Mouse (Mus musculus) midbrain, embryonic 11.5 days (tissue): Measurements from ENCODE around the gene Trim26. TPM values are rescaled to one million over a fixed set of nuclear protein-coding genes. Genes with fewer than 3 reads are reported as not detected.
"Not testable (repeated sequence)": the region's sequence is repeated elsewhere in the genome, so short reads cannot be mapped to it uniquely, and the experiment has no call there.

Experiments used
- ATAC-seq: fragments of 200-750 bp; cut with Nextera tagmentation; 2 replicates; pipeline ENCODE4 v1.8.0; 2017; ENCODE audit warnings: moderate TSS enrichment, moderate library complexity; ENCODE audit not compliant: low FRiP score
- DNase-seq: peaks from one replicate; pipeline ENCODE4 v3.0.0; 2015; ENCODE audit warnings: low spot score; ENCODE audit errors: missing footprints
- H3K27ac ChIP-seq: fragments of 300-500 bp; sonication (generic); 2 replicates; pipeline ENCODE4 v1.5.1; 2014; ENCODE audit warnings: low read depth, low read length
- H3K27me3 ChIP-seq: fragments of 300-500 bp; sonication (generic); 2 replicates; pipeline ENCODE4 v1.6.1; 2014; ENCODE audit warnings: mild to moderate bottlenecking, low read length, moderate library complexity, mixed read lengths; ENCODE audit not compliant: control insufficient read depth, insufficient read depth
- H3K36me3 ChIP-seq: fragments of 300-500 bp; sonication (generic); 2 replicates; pipeline ENCODE4 v1.6.1; 2014; ENCODE audit warnings: mild to moderate bottlenecking, low read length, moderate library complexity, mixed read lengths; ENCODE audit not compliant: control insufficient read depth, insufficient read depth
- H3K4me1 ChIP-seq: fragments of 300-500 bp; sonication (generic); 2 replicates; pipeline ENCODE4 v1.6.1; 2014; ENCODE audit warnings: low read length; ENCODE audit not compliant: control insufficient read depth, insufficient read depth
- H3K4me2 ChIP-seq: fragments of 300-500 bp; sonication (generic); 2 replicates; pipeline ENCODE4 v1.6.1; 2014; ENCODE audit warnings: mild to moderate bottlenecking, moderate library complexity
- H3K4me3 ChIP-seq: fragments of 300-500 bp; sonication (generic); 2 replicates; pipeline ENCODE4 v1.5.1; 2014; ENCODE audit warnings: low read depth, low read length
- H3K9ac ChIP-seq: fragments of 300-500 bp; sonication (generic); 2 replicates; pipeline ENCODE4 v1.6.1; 2014; ENCODE audit warnings: low read length
- H3K9me3 ChIP-seq: fragments of 300-500 bp; sonication (generic); 2 replicates; pipeline ENCODE4 v1.6.1; 2016; ENCODE audit warnings: low read length; ENCODE audit not compliant: control insufficient read depth
- WGBS: fragments of 180-500 bp; shearing (Covaris S2); extraction: QIAGEN DNeasy Blood & Tissue Kit; methylation state at CpG from one replicate; pipeline ENCODE4 v1.1.7; 2014; 5-methylcytosine and 5-hydroxymethylcytosine counted together
- polyA plus RNA-seq: library from polyadenylated mRNA; unstranded; fragments of >200 nt; fragmentation: Nextera tagmentation; extraction: Ambion mirVana; gene quantifications from 2 replicates; pipeline ENCODE4 v1.2.1, GENCODE M21; 2014

Gene Trim26
- polyA plus RNA-seq, 1 experiment from 2014 or later = 32.4 TPM

DNA sequence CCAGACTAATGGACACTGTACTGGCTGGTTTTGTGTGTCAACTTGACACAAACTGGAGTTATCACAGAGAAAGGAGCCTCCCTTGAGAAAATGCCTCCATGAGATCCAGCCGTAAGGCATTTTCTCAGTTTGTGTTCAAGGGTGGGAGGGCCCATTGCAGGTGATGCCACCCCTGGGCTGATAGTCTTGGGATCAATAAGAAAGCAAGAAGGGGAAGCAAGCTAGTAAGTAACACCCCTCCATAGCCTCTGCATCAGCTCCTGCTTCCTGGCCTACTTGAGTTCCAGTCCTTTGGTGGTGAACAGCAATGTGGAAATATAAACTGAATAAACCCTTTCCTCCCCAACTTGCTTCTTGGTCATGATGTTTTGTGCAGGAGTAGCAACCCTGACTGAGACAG, 54.6 kb downstream of the Trim26 start:
- H3K9me3 ChIP-seq, H3K36me3 ChIP-seq, ATAC-seq, DNase-seq, H3K4me2 ChIP-seq, H3K27me3 ChIP-seq, H3K9ac ChIP-seq, H3K27ac ChIP-seq, H3K4me3 ChIP-seq, H3K4me1 ChIP-seq: not testable (repeated sequence)
- WGBS = 93% methylated on average over 1 of the region's 1 CpGs

DNA sequence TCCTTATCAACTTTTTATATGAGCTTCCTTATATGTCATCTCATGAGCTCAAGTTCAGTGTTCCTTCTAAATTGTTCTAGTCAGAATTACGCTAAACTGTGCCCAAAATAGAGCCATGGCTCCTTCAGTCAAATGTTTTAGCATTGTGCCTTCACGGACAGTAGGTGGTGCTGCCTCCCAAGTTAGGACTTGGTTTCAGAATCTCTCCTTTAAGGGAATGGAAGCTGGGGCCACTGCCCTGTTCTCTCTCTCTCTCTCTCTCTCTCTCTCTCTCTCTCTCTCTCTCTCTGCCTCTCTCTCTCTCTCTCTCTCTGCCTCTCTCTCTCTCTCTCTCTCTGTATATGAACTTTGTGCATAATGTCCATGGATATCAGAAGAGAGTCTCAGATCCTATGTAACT, 55.4 kb downstream of the Trim26 start:
- WGBS = 11% methylated on average over 2 of the region's 2 CpGs
- peak; percentile 24; the same call in 1 of the 2 replicates for ATAC-seq
- H3K36me3 ChIP-seq = no peaks in the 10 kb centered on the region

DNA sequence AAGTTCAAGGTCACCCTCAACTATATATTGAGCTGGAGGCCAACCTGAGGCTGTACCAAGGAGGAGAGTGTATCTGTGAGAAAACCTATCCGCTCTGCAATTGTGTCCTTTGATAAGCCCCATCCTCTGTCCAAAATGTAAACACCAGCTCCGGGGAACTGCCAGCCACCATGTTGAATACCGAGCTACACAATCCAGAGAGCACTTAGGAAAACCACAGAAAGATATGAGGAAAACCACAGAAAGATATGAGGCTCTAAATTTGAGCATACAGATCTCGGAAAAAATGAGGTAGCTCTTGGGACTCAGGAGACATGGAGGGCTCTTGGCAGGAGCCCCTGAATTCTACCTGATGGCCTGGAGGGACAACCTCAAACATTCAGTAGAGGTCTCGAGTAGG, 56.5 kb downstream of the Trim26 start:
- Histone ChIP-seq H3K4me2 (no peak overlapping the region), H3K27ac (no peak overlapping the region), H3K4me3 (no peak overlapping the region), H3K4me1 (no peaks in the 10 kb centered on the region), H3K9ac (no peak overlapping the region), H3K36me3 (no peaks in the 10 kb centered on the region), H3K9me3 (no peaks in the 10 kb centered on the region), H3K27me3 (no peaks in the 10 kb centered on the region)
- DNase-seq (no peak), ATAC-seq (no peak)
- WGBS = 85% methylated on average over 5 of the region's 5 CpGs

More for the DNA sequence above, 55.4 kb downstream of the Trim26 start:
- no peaks in the 10 kb centered on the region for H3K27me3 ChIP-seq
- H3K9me3 ChIP-seq = no peaks in the 10 kb centered on the region
- no peak for DNase-seq
- H3K27ac ChIP-seq = no peak overlapping the region
- H3K4me3 ChIP-seq = no peak overlapping the region
- no peak overlapping the region for H3K4me2 ChIP-seq
- H3K4me1 ChIP-seq = no peaks in the 10 kb centered on the region
- no peak overlapping the region for H3K9ac ChIP-seq

DNA sequence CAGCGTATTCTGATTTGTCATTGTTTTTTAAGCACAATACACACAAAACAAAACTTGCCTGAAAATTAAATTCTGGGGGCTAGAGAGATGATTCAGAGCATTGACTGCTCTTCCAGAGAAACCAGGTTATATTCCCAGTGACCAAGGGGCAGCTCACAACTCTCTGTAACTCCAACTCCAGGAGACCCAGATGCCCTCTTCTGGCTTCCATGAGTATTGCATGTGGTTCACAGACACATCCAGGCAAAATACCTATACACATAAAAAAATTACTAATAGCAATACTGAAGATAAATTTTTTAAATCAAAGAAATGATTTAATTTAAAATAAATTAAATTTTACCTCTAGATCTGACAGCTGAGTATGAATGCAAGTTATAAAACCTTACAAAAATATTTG, 59.6 kb downstream of the Trim26 start:
- 90% methylated on average over 1 of the region's 1 CpGs for WGBS
- no peak overlapping the region for H3K9ac ChIP-seq
- ATAC-seq = no peak

DNA sequence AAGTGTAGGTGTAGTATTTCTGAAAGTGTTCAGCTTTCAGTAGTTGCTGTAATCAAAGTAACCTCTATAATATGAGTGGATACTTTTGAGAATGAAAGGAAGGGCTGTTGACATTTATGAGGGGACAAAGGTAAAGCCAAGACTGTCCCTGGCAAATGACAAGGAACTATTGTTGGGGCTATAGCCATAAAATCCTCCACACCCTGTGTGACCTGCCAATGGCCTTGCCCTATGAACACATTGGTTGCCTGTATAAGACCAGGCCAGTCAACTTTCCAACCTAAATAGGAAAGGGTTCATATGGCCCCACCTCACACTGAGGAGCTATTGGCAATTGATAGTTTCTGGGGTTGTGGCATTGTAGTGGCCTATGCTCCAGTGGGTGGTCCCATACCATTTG, 60.1 kb downstream of the Trim26 start:
- ATAC-seq (no peak), DNase-seq (no peak)
- no peak overlapping the region for H3K4me3 ChIP-seq
- H3K9me3 ChIP-seq = no peaks in the 10 kb centered on the region
- no peaks in the 10 kb centered on the region for H3K4me1 ChIP-seq
- H3K36me3 ChIP-seq = no peaks in the 10 kb centered on the region
- H3K4me2 ChIP-seq = no peak overlapping the region
- no peak overlapping the region for H3K27ac ChIP-seq
- H3K9ac ChIP-seq = no peak overlapping the region
- H3K27me3 ChIP-seq = no peaks in the 10 kb centered on the region

More for the DNA sequence above, 59.6 kb downstream of the Trim26 start:
- no peak overlapping the region for H3K27ac ChIP-seq
- no peaks in the 10 kb centered on the region for H3K27me3 ChIP-seq
- H3K4me1 ChIP-seq = no peaks in the 10 kb centered on the region
- no peak overlapping the region for H3K4me2 ChIP-seq
- no peak overlapping the region for H3K4me3 ChIP-seq
- H3K9me3 ChIP-seq = no peaks in the 10 kb centered on the region
- H3K36me3 ChIP-seq = no peaks in the 10 kb centered on the region
- DNase-seq = no peak

GRCm38 (mm10) chr17:36897552-36898205, 60.7 kb downstream of the Trim26 start, which contains the start of gene Trim31:
Gene Trim31, plus strand, starts transcription at chr17:36898118.
- Histone ChIP-seq H3K4me1 (no peaks in the 10 kb centered on the region), H3K36me3 (no peaks in the 10 kb centered on the region), H3K4me2 (no peak within 1 kb of the TSS), H3K9me3 (no peaks in the 10 kb centered on the region), H3K27ac (no peak within 1 kb of the TSS), H3K9ac (no peak within 1 kb of the TSS), H3K4me3 (no peak within 1 kb of the TSS), H3K27me3 (no peaks in the 10 kb centered on the region)
- ATAC-seq = no peak
- 67% methylated on average over 6 of the region's 6 CpGs for WGBS
- no peak for DNase-seq

DNA sequence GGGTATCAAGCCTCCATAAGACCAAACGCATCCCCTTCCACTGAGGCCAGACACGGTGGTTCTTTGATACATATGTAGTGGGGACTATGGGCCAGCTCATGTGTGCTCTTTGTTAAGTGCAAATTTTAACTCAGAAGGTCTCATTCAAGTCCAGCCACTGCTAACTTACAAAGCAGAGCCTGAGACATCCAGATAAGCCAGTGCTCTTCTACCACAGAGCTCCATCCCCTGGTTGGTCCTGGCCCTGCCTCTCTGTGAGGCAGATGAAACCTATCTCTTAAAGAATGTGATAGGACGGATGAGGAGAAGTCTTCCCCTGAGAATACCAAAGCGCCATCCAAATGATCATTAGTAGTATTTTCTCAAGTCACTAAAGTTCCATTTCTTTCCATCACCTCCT, 62.4 kb downstream of the Trim26 start:
- Histone ChIP-seq H3K4me3 (no peak overlapping the region), H3K27ac (no peak overlapping the region), H3K36me3 (no peaks in the 10 kb centered on the region), H3K4me2 (no peak overlapping the region), H3K4me1 (no peaks in the 10 kb centered on the region), H3K27me3 (no peaks in the 10 kb centered on the region), H3K9me3 (no peaks in the 10 kb centered on the region), H3K9ac (no peak overlapping the region)
- DNase-seq = no peak
- ATAC-seq = no peak
- WGBS = 85% methylated on average over 4 of the region's 4 CpGs

DNA sequence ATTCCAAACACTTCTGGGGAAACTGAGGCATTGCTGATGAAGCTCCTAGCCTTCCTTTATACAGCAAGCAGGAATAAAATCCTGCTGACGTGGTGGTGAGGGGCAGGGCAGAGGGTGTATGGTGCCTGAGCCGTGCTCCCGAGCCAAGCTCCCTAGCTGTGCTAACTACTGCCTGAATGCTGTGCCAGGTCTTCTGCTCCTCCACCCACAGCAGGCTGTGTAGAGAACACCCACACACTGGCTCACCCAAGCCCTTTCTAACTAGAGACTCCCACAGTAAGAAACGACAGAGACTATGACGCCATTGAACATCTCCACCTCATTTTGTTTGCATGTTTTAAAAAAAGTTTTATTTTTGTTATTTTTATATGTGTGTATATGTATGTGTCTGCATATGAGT, 63.1 kb downstream of the Trim26 start:
- Histone ChIP-seq H3K9me3 (no peaks in the 10 kb centered on the region), H3K27ac (no peak overlapping the region), H3K27me3 (no peaks in the 10 kb centered on the region), H3K36me3 (no peaks in the 10 kb centered on the region), H3K4me1 (no peaks in the 10 kb centered on the region), H3K4me2 (no peak overlapping the region), H3K9ac (no peak overlapping the region), H3K4me3 (no peak overlapping the region)
- 91% methylated on average over 5 of the region's 5 CpGs for WGBS
- DNase-seq (no peak), ATAC-seq (no peak)

DNA sequence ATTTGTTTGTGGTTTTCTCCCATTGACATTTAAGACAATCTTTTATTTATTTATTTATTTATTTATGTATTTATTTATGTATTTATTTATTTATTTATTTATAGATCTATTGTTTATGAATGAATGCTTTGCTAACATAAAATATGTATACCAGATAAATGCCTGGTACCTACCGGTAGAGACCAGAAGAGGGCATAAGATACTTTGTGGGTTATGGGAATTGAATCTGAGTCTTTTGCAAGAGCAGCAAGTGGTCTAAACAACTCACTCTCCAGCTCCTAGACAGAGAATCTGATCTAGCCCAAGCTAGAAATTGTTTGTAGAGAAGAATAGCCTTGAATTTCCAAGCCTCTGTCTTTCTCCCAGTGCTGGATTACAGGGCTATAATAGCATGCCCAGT, 63.8 kb downstream of the Trim26 start:
- Histone ChIP-seq H3K27ac (no peak overlapping the region), H3K9me3 (no peaks in the 10 kb centered on the region), H3K4me3 (no peak overlapping the region), H3K4me2 (no peak overlapping the region), H3K36me3 (no peaks in the 10 kb centered on the region), H3K9ac (no peak overlapping the region), H3K27me3 (no peaks in the 10 kb centered on the region), H3K4me1 (no peaks in the 10 kb centered on the region)
- DNase-seq (no peak), ATAC-seq (no peak)
- 38% methylated on average over 1 of the region's 1 CpGs for WGBS
